Mouse (Mus musculus): ENCODE results near the gene Ryk.
"Not testable (repeated sequence)": the region's sequence is repeated elsewhere in the genome, so short reads cannot be mapped to it uniquely, and the experiment has no call there.

The Ryk gene

GRCm38 (mm10) chr9:102904952-102905351, 70.2 kb downstream of the Ryk start:
- no peak for DNase-seq (ENCODE audit: low read depth)

GRCm38 (mm10) chr9:102906781-102907180, 72.1 kb downstream of the Ryk start:
- no peak for DNase-seq (ENCODE audit: low read depth)

- DNase-seq (ENCODE audit: low read depth) = no peak
Measured at GRCm38 (mm10) chr9:102907521-102908246, 73.0 kb downstream of the Ryk start.

- DNase-seq (ENCODE audit: low read depth) = no peak
Measured at GRCm38 (mm10) chr9:102911526-102911925, 76.8 kb downstream of the Ryk start.

GRCm38 (mm10) chr9:102912516-102913035, 77.9 kb downstream of the Ryk start:
- no peak for DNase-seq (ENCODE audit: low read depth)

GRCm38 (mm10) chr9:102913597-102913996, 78.9 kb downstream of the Ryk start:
- not testable (repeated sequence) for DNase-seq (ENCODE audit: low read depth)

GRCm38 (mm10) chr9:102914583-102914982, 79.9 kb downstream of the Ryk start:
- no peak for DNase-seq (ENCODE audit: low read depth)

- no peak for DNase-seq (ENCODE audit: low read depth)
Measured at GRCm38 (mm10) chr9:102915292-102915854, 80.7 kb downstream of the Ryk start.

GRCm38 (mm10) chr9:102916076-102916475, 81.4 kb downstream of the Ryk start:
- no peak for DNase-seq (ENCODE audit: low read depth)

GRCm38 (mm10) chr9:102917532-102918129, 82.9 kb downstream of the Ryk start:
- DNase-seq (ENCODE audit: low read depth) = no peak

- no peak for DNase-seq (ENCODE audit: low read depth)
Measured at GRCm38 (mm10) chr9:102919486-102919885, 84.8 kb downstream of the Ryk start.

GRCm38 (mm10) chr9:102921791-102922190, 87.1 kb downstream of the Ryk start:
- no peak for DNase-seq (ENCODE audit: low read depth)

GRCm38 (mm10) chr9:102922866-102923434, 88.2 kb downstream of the Ryk start:
- no peak for DNase-seq (ENCODE audit: low read depth)

- DNase-seq (ENCODE audit: low read depth) = no peak
Measured at GRCm38 (mm10) chr9:102923836-102924235, 89.1 kb downstream of the Ryk start.

- DNase-seq (ENCODE audit: low read depth) = no peak
Measured at GRCm38 (mm10) chr9:102924627-102925316, 90.1 kb downstream of the Ryk start.

GRCm38 (mm10) chr9:102926137-102926536, 91.4 kb downstream of the Ryk start:
- no peak for DNase-seq (ENCODE audit: low read depth)

GRCm38 (mm10) chr9:102929776-102930175, 95.1 kb downstream of the Ryk start:
- no peak for DNase-seq (ENCODE audit: low read depth)

GRCm38 (mm10) chr9:102933925-102934721, 99.4 kb downstream of the Ryk start:
- no peak for DNase-seq (ENCODE audit: low read depth)

GRCm38 (mm10) chr9:102942221-102942620, 107.5 kb downstream of the Ryk start:
- no peak for DNase-seq (ENCODE audit: low read depth)

- DNase-seq (ENCODE audit: low read depth) = no peak
Measured at GRCm38 (mm10) chr9:102944891-102945290, 110.2 kb downstream of the Ryk start.

- no peak for DNase-seq (ENCODE audit: low read depth)
Measured at GRCm38 (mm10) chr9:102946469-102947015, 111.8 kb downstream of the Ryk start.

All from 416B (cell line).